Mouse (Mus musculus) neural tube, embryonic 14.5 days (tissue): ENCODE data around the gene Mknk2. TPM values are rescaled to one million over a fixed set of nuclear protein-coding genes. Genes with fewer than 3 reads are reported as not detected.

Source experiments
- ATAC-seq: fragments of 200-750 bp; cut with Nextera tagmentation; 2 replicates; pipeline ENCODE4 v1.8.0; 2017; ENCODE audit warnings: low read depth, mild to moderate bottlenecking, moderate TSS enrichment, moderate library complexity
- H3K27ac ChIP-seq: fragments of 300-500 bp; sonication (generic); 2 replicates; pipeline ENCODE4 v1.5.1; 2014; ENCODE audit warnings: low read depth, mild to moderate bottlenecking, control low read depth, low read length, moderate library complexity, mixed read lengths
- H3K27me3 ChIP-seq: fragments of 300-500 bp; sonication (generic); 2 replicates; pipeline ENCODE4 v1.6.1; 2014; ENCODE audit warnings: low read length; ENCODE audit not compliant: control insufficient read depth, insufficient read depth
- H3K36me3 ChIP-seq: fragments of 300-500 bp; sonication (generic); 2 replicates; pipeline ENCODE4 v1.6.1; 2014; ENCODE audit warnings: low read length, mixed read lengths; ENCODE audit not compliant: control insufficient read depth, insufficient read depth
- H3K4me1 ChIP-seq: fragments of 300-500 bp; sonication (generic); 2 replicates; pipeline ENCODE4 v1.6.1; 2014; ENCODE audit warnings: low read length; ENCODE audit not compliant: control insufficient read depth, insufficient read depth
- H3K4me2 ChIP-seq: fragments of 300-500 bp; sonication (generic); 2 replicates; pipeline ENCODE4 v1.6.1; 2014; ENCODE audit warnings: mild to moderate bottlenecking, low read depth, low read length, control low read depth
- H3K4me3 ChIP-seq: fragments of 300-500 bp; sonication (generic); 2 replicates; pipeline ENCODE4 v1.5.1; 2014; ENCODE audit warnings: low read depth, low read length, control low read depth, mixed read lengths
- H3K9ac ChIP-seq: fragments of 300-500 bp; sonication (generic); replicated peaks from 2 replicates; pipeline ENCODE4 v1.6.1; 2014; ENCODE audit warnings: low read depth, mild to moderate bottlenecking, control low read depth, low read length, mixed read lengths
- H3K9me3 ChIP-seq: fragments of 300-500 bp; sonication (generic); 2 replicates; pipeline ENCODE4 v1.6.1; 2016; ENCODE audit warnings: low read length; ENCODE audit not compliant: control insufficient read depth
- WGBS: fragments of 180-500 bp; shearing (Covaris S2); extraction: QIAGEN DNeasy Blood & Tissue Kit; methylation state at CpG from one replicate; pipeline ENCODE4 v1.1.7; 2014; 5-methylcytosine and 5-hydroxymethylcytosine counted together
- polyA plus RNA-seq: library from polyadenylated mRNA; unstranded; fragments of >200 nt; fragmentation: Nextera tagmentation; extraction: Ambion mirVana; gene quantifications from 2 replicates; pipeline ENCODE4 v1.2.1, GENCODE M21; 2014

The Mknk2 gene
- 43.1 and 57.3 TPM in 2 replicates for polyA plus RNA-seq

- Histone ChIP-seq H3K9me3 (no peaks in the 10 kb centered on the region), H3K4me3 (peak within 1 kb of the TSS; percentile 95), H3K4me1 (peaks cover 42% of the 10 kb centered on the region)
These were observed at the start of gene Mknk2 for GRCm38 (mm10) chr10:80677942-80678436. Mknk2 (minus strand) TSS chr10:80678112.

GRCm38 (mm10) chr10:80717281-80717680 is 39.4 kb upstream of the Mknk2 start:
- H3K36me3 ChIP-seq = peaks cover 94% of the 10 kb centered on the region
- H3K4me1 ChIP-seq = no peaks in the 10 kb centered on the region
- H3K9me3 ChIP-seq = no peaks in the 10 kb centered on the region
- H3K27ac ChIP-seq = no peak overlapping the region
- no peak overlapping the region for H3K9ac ChIP-seq
- H3K4me3 ChIP-seq = no peak overlapping the region
- no peak for ATAC-seq
- H3K27me3 ChIP-seq = no peaks in the 10 kb centered on the region
- 80% methylated on average over 1 of the region's 1 CpGs for WGBS
- no peak overlapping the region for H3K4me2 ChIP-seq

More at GRCm38 (mm10) chr10:80677942-80678436, at the start of gene Mknk2:
- peak; percentile 7; the same call in 1 of the 2 replicates for ATAC-seq
- peak within 1 kb of the TSS; percentile 60 for H3K4me2 ChIP-seq
- H3K27me3 ChIP-seq = no peaks in the 10 kb centered on the region
- H3K36me3 ChIP-seq = no peaks in the 10 kb centered on the region
- peak within 1 kb of the TSS; percentile 55 for H3K9ac ChIP-seq
- 27% methylated on average over 8 of the region's 8 CpGs for WGBS
- H3K27ac ChIP-seq = peak within 1 kb of the TSS; percentile 89

GRCm38 (mm10) chr10:80710834-80711233 is 32.9 kb upstream of the Mknk2 start:
- H3K27ac ChIP-seq = no peak overlapping the region
- no peak overlapping the region for H3K4me3 ChIP-seq
- H3K9me3 ChIP-seq = no peaks in the 10 kb centered on the region
- H3K4me2 ChIP-seq = no peak overlapping the region
- 86% methylated on average over 3 of the region's 3 CpGs for WGBS
- ATAC-seq = no peak
- H3K9ac ChIP-seq = no peak overlapping the region
- no peaks in the 10 kb centered on the region for H3K27me3 ChIP-seq
- peaks cover 91% of the 10 kb centered on the region for H3K36me3 ChIP-seq
- H3K4me1 ChIP-seq = no peaks in the 10 kb centered on the region

GRCm38 (mm10) chr10:80705479-80705878 is 27.6 kb upstream of the Mknk2 start:
- no peaks in the 10 kb centered on the region for H3K27me3 ChIP-seq
- no peak overlapping the region for H3K27ac ChIP-seq
- WGBS = 88% methylated on average over 3 of the region's 3 CpGs
- H3K4me2 ChIP-seq = no peak overlapping the region
- no peak overlapping the region for H3K9ac ChIP-seq
- peaks cover 45% of the 10 kb centered on the region for H3K36me3 ChIP-seq
- H3K4me3 ChIP-seq = no peak overlapping the region
- H3K9me3 ChIP-seq = no peaks in the 10 kb centered on the region
- no peak for ATAC-seq
- H3K4me1 ChIP-seq = peaks cover 19% of the 10 kb centered on the region

GRCm38 (mm10) chr10:80705033-80705432 is 27.1 kb upstream of the Mknk2 start:
- Histone ChIP-seq H3K4me1 (peaks cover 19% of the 10 kb centered on the region), H3K9me3 (no peaks in the 10 kb centered on the region), H3K36me3 (peaks cover 41% of the 10 kb centered on the region), H3K4me3 (no peak overlapping the region), H3K9ac (no peak overlapping the region), H3K4me2 (no peak overlapping the region), H3K27me3 (no peaks in the 10 kb centered on the region), H3K27ac (no peak overlapping the region)
- 67% methylated on average over 3 of the region's 3 CpGs for WGBS
- no peak for ATAC-seq

- no peak overlapping the region for H3K4me3 ChIP-seq
- no peak overlapping the region for H3K4me2 ChIP-seq
- WGBS = 84% methylated on average over 5 of the region's 5 CpGs
- no peak overlapping the region for H3K9ac ChIP-seq
- H3K9me3 ChIP-seq = no peaks in the 10 kb centered on the region
- H3K36me3 ChIP-seq = peaks cover 35% of the 10 kb centered on the region
- H3K27ac ChIP-seq = no peak overlapping the region
- no peak for ATAC-seq
- no peaks in the 10 kb centered on the region for H3K27me3 ChIP-seq
- H3K4me1 ChIP-seq = peaks cover 19% of the 10 kb centered on the region
These were observed 26.5 kb upstream of the Mknk2 start for GRCm38 (mm10) chr10:80704418-80704817.

GRCm38 (mm10) chr10:80703643-80704042 is 25.7 kb upstream of the Mknk2 start:
- WGBS = 90% methylated on average over 5 of the region's 5 CpGs
- no peaks in the 10 kb centered on the region for H3K27me3 ChIP-seq
- H3K9me3 ChIP-seq = no peaks in the 10 kb centered on the region
- no peak overlapping the region for H3K27ac ChIP-seq
- peak overlapping the region; percentile 32; the same call in 1 of the 2 replicates for H3K9ac ChIP-seq
- peaks cover 19% of the 10 kb centered on the region for H3K4me1 ChIP-seq
- no peak for ATAC-seq
- H3K4me2 ChIP-seq = peak overlapping the region; percentile 63
- peak overlapping the region; percentile 54 for H3K4me3 ChIP-seq
- H3K36me3 ChIP-seq = peaks cover 27% of the 10 kb centered on the region

- peaks cover 19% of the 10 kb centered on the region for H3K4me1 ChIP-seq
- H3K27me3 ChIP-seq = no peaks in the 10 kb centered on the region
- H3K36me3 ChIP-seq = peaks cover 18% of the 10 kb centered on the region
- 2% methylated on average over 42 of the region's 47 CpGs for WGBS
- H3K4me2 ChIP-seq = peak overlapping the region; percentile 63
- H3K9ac ChIP-seq = peak overlapping the region; percentile 32
- H3K27ac ChIP-seq = peak overlapping the region; percentile 83
- ATAC-seq = peak; percentile 87
- H3K4me3 ChIP-seq = peak overlapping the region; percentile 54
- H3K9me3 ChIP-seq = no peaks in the 10 kb centered on the region
These were observed 24.9 kb upstream of the Mknk2 start for GRCm38 (mm10) chr10:80702536-80703390.
